Mouse (Mus musculus) adrenal gland, postnatal 4 days (tissue): Measurements from ENCODE around the gene Ddx42. TPM values are rescaled to one million over a fixed set of nuclear protein-coding genes. Genes with fewer than 3 reads are reported as not detected.

Source experiments
- total RNA-seq, 2 experiments: library from RNA; stranded (reverse); gene quantifications; 2 replicates each; pipeline ENCODE4 v1.2.3; 2021

Ddx42 gene
- total RNA-seq, 2 experiments from 2014 or later: 74.4 to 76.2 TPM

Other genes with a start within 250 kb of the Ddx42 start
- 10 to 100 TPM; 12.3 to 19.9 TPM for gene Ace, start 249.0 kb upstream of the Ddx42 start, total RNA-seq
- gene Ace3, start 222.3 kb upstream of the Ddx42 start, total RNA-seq: not detected
- gene Kcnh6, start 208.8 kb upstream of the Ddx42 start, total RNA-seq: under 1 TPM; 0.31 to 0.92 TPM
- 10 to 100 TPM; 87.2 to 88.1 TPM for gene Dcaf7, start 180.1 kb upstream of the Ddx42 start, total RNA-seq
- 10 to 100 TPM; 27.3 to 28.6 TPM for gene Taco1, start 150.9 kb upstream of the Ddx42 start, total RNA-seq
- 10 to 100 TPM; 55.5 to 60.6 TPM for gene Map3k3, start 132.3 kb upstream of the Ddx42 start, total RNA-seq
- gene Gm10840, start 56.1 kb upstream of the Ddx42 start, total RNA-seq: not detected
- 10 to 100 TPM; 39.8 to 48.2 TPM for gene Limd2, start 56.1 kb upstream of the Ddx42 start, total RNA-seq
- 10 to 100 TPM; 19.3 to 20.1 TPM for gene Strada, start 14.8 kb upstream of the Ddx42 start, total RNA-seq
- 10 to 100 TPM; 86.3 to 89.6 TPM for gene Ccdc47, start 582 bp upstream of the Ddx42 start, total RNA-seq
- gene Ftsj3, start 39.2 kb downstream of the Ddx42 start, total RNA-seq: 10 to 100 TPM; 69.3 to 71.0 TPM
- 100 to 1,000 TPM; 131 to 138 TPM for gene Psmc5, start 39.2 kb downstream of the Ddx42 start, total RNA-seq
- 100 to 1,000 TPM; 104 to 117 TPM for gene Smarcd2, start 56.0 kb downstream of the Ddx42 start, total RNA-seq
- under 1 TPM; 0.25 to 0.34 TPM for gene Tcam1, start 59.7 kb downstream of the Ddx42 start, total RNA-seq
- under 1 TPM in 1 of 2 experiments, not detected in 1; 0.37 TPM for gene Gh, start 84.9 kb downstream of the Ddx42 start, total RNA-seq
- 1 to 10 TPM; 2.8 to 5.2 TPM for gene Cd79b, start 97.8 kb downstream of the Ddx42 start, total RNA-seq
- gene Scn4a, start 136.4 kb downstream of the Ddx42 start, total RNA-seq: 1 to 10 TPM; 1.0 to 3.0 TPM
- not detected for gene Prr29, start 148.5 kb downstream of the Ddx42 start, total RNA-seq
- 10 to 100 TPM; 21.8 to 24.3 TPM for gene Icam2, start 171.1 kb downstream of the Ddx42 start, total RNA-seq